Mouse (Mus musculus): ENCODE data around the gene Catsper3.

GRCm38 (mm10) chr13:55784268-55784667 is at the start of gene Catsper3:
- TF ChIP-seq USF1 (IDR thresholded peaks at IDR 0.05; ENCODE audit: low read depth) (no peak), CTCF (IDR thresholded peaks at IDR 0.05; ENCODE audit: control insufficient read depth, insufficient read depth, insufficient read length) (no peak), MYOG (IDR thresholded peaks at IDR 0.05; ENCODE audit: control insufficient read depth, extremely low read depth, insufficient read length) (no peak)

Data from C2C12 (cell line).